Mouse (Mus musculus) hematopoietic multipotent progenitor cell, adult 10-12 weeks (in vitro differentiated cells): ENCODE measurements around the gene Olfr765. TPM values are rescaled to one million over a fixed set of nuclear protein-coding genes. Genes with fewer than 3 reads are reported as not detected.

Experiments used
- polyA plus RNA-seq: library from polyadenylated mRNA; stranded (reverse); fragments of >175 nt; gene quantifications from 2 replicates; pipeline ENCODE4 v1.2.3, GENCODE M21; 2012; ENCODE audit warnings: low replicate concordance

Olfr765 gene
- polyA plus RNA-seq = not detected in 2 replicates

GRCm38 (mm10) chr10:129049898-129050297 is at the start of gene Olfr765:
Gene Olfr765, minus strand, starts transcription at chr10:129049998.

GRCm38 (mm10) chr10:129099275-129099674 is 49.5 kb upstream of the Olfr765 start, which contains the start of gene Olfr768:
Gene Olfr768, minus strand, starts transcription at chr10:129099375.

GRCm38 (mm10) chr10:129082810-129083209 is 33.0 kb upstream of the Olfr765 start, which contains the start of gene Olfr767:
Gene Olfr767, minus strand, starts transcription at chr10:129082910.

GRCm38 (mm10) chr10:129068877-129069276 is 19.1 kb upstream of the Olfr765 start, which contains the start of gene Olfr766-ps1:
Gene Olfr766-ps1, minus strand, starts transcription at chr10:129068977.

GRCm38 (mm10) chr10:129039796-129040195 is 10.0 kb downstream of the Olfr765 start, which contains the start of gene Olfr764-ps1:
Gene Olfr764-ps1, minus strand, starts transcription at chr10:129039896.

GRCm38 (mm10) chr10:129010288-129010841 is 39.4 kb downstream of the Olfr765 start, which contains the start of gene Olfr763:
Gene Olfr763, plus strand, starts transcription at chr10:129010791.

Other genes with a start within 250 kb of the Olfr765 start
- 16.7 and 31.8 TPM in 2 replicates for gene Dnajc14, start 245.9 kb downstream of the Olfr765 start, polyA plus RNA-seq
- gene Tmem198b, start 245.6 kb downstream of the Olfr765 start, polyA plus RNA-seq = 4.1 TPM in 2 replicates
- 1.8 and 18.2 TPM in 2 replicates for gene Sarnp, start 232.7 kb downstream of the Olfr765 start, polyA plus RNA-seq
- 3.1 and 13.9 TPM in 2 replicates for gene Ormdl2, start 228.4 kb downstream of the Olfr765 start, polyA plus RNA-seq
- gene Gdf11, start 158.3 kb downstream of the Olfr765 start, polyA plus RNA-seq = 9.6 and 15.8 TPM in 2 replicates
- 2.3 and 2.7 TPM in 2 replicates for gene Cd63, start 149.0 kb downstream of the Olfr765 start, polyA plus RNA-seq
- 11.4 and 14.3 TPM in 2 replicates for gene Rdh5, start 127.1 kb downstream of the Olfr765 start, polyA plus RNA-seq
- gene Bloc1s1, start 126.0 kb downstream of the Olfr765 start, polyA plus RNA-seq = 58.6 and 185 TPM in 2 replicates
- 2.5 and 5.2 TPM in 2 replicates for gene Itga7, start 116.2 kb downstream of the Olfr765 start, polyA plus RNA-seq
- not detected in 2 replicates for gene Mettl7b, start 89.0 kb downstream of the Olfr765 start, polyA plus RNA-seq
- not detected in 2 replicates for gene Olfr9, start 60.6 kb downstream of the Olfr765 start, polyA plus RNA-seq
- gene Olfr763, start 39.2 kb downstream of the Olfr765 start, polyA plus RNA-seq = not detected in 2 replicates
- not detected in 2 replicates for gene Olfr764-ps1, start 10.1 kb downstream of the Olfr765 start, polyA plus RNA-seq
- not detected in 2 replicates for gene Olfr766-ps1, start 19.0 kb upstream of the Olfr765 start, polyA plus RNA-seq
- gene Olfr767, start 32.9 kb upstream of the Olfr765 start, polyA plus RNA-seq = not detected in 2 replicates
- not detected in 2 replicates for gene Olfr768, start 49.4 kb upstream of the Olfr765 start, polyA plus RNA-seq
- not detected in 2 replicates for gene Olfr769, start 67.9 kb upstream of the Olfr765 start, polyA plus RNA-seq
- gene Olfr770, start 89.0 kb upstream of the Olfr765 start, polyA plus RNA-seq = not detected in 2 replicates
- not detected in 2 replicates for gene Olfr771, start 114.8 kb upstream of the Olfr765 start, polyA plus RNA-seq
- not detected in 2 replicates for gene Olfr772, start 127.9 kb upstream of the Olfr765 start, polyA plus RNA-seq
- gene Olfr773, start 137.4 kb upstream of the Olfr765 start, polyA plus RNA-seq = not detected in 2 replicates
- not detected in 2 replicates for gene Olfr774, start 186.2 kb upstream of the Olfr765 start, polyA plus RNA-seq
- not detected in 2 replicates for gene Olfr775, start 198.4 kb upstream of the Olfr765 start, polyA plus RNA-seq
- gene Olfr776, start 209.1 kb upstream of the Olfr765 start, polyA plus RNA-seq = not detected in 2 replicates
- gene Olfr777, start 221.5 kb upstream of the Olfr765 start, polyA plus RNA-seq = not detected in 2 replicates